Mouse (Mus musculus) lung, postnatal 4 days (tissue): ENCODE measurements around the gene BC017158.
"Not testable (repeated sequence)": the region's sequence is repeated elsewhere in the genome, so short reads cannot be mapped to it uniquely, and the experiment has no call there.

Source experiments
- DNase-seq, 2 experiments: peaks; one replicate each; pipeline ENCODE4 v3.0.0; 2021

The BC017158 gene

DNA sequence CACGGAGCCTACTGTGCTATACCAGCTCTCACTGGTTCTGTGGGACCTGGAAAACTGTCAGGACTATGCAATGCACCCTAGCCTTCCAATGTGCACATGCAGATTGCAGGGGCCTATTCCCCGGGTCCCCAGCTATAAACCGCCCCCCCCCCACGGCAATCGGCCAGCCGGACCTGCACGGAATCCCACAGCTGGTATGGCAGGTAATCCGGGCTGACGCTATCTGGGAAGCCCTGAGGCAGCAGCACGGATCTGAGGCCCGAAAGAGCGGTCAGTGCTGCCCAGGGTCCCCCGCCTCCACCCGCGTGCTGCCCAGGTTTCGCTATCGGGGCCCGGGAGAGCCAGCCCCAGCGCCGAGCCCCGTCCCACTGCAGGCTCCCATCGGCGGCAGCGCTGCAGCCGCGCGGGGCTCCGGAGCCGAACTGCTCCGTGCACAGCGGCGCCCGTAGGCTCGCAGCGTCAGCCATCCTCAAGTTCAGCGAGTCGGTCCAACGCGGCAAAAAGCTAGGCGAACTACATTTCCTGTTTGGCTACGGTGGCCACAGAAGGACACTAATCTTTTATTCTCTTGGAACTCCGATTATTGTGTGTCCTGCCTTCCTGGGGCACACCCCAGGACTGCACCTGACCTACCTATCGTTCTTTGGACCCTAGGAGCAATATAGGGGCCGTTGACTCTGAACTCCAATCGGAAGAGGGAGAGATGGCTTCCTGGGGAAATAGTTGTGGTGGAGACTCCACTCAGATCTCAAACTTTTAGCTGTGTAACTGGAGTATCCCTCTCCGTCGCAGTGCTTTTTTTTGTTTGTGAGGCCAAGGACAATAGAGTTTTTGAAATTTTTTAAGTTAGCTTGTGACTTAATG lies at the start of gene BC017158:
BC017158 (minus strand) TSS at position 554 of the 864 bp plus-strand sequence.
- DNase-seq, result peak; percentile 73 to 82

DNA sequence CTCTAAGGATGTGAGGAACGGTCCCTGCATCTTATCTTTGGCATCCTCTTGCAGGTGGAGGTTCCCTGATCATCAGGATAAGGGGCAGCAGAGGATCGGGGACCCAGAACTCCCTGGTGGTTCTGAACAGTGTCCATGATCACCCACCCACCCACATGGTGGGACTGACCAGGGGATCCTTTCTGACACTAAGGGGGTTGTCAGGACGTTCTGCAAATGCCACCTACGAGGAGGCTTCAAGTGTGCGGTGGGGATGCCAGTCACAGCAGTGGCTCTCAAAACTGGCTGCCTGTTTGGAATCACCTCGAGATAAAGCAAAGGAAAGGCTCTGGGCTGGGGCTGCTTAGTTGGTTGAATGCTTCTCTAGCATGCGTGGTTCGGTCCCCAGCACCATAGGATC lies 49.0 kb upstream of the BC017158 start:
- DNase-seq, result peak in 1 of 2 experiments; percentile 17

DNA sequence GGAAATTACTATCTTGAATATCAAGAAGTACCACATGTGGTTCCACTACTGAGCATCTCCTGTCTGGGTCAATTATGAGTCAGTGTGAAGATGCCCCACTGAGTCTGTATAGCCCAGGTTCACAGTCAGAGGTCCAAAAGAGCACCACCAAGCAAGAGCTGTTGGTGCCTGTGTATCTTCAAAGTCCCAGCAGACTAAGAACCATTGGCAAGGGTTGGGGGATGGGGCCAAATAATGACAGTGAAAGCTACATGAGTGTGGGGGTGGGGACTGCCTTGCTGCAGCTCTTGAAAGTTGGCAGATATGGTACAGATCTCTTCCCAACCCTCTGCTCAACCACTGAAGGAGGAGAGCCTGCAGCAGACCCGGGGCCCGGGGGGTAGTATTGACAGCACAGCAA lies 48.6 kb upstream of the BC017158 start:
- DNase-seq, result peak in 1 of 2 experiments; percentile 11

DNA sequence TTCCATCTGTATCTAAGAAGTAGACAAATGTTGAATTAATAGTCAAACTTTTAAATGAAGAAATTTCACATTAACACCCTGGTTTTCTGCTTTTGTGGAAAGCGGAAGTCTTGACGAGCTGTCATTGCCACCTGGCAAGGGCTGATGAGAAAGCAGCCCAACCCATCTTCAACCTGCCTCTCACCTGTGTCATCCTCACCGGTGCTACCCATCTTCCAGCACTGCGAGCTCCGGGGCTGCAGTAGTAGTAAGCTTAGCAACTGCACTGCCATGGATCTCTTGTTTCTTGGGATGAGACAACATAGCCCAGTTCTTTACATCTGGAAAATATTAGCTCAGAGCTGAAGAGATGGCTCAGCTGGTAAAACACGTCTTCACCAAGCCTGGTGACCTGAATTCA lies 47.7 kb upstream of the BC017158 start:
- peak in 1 of 2 experiments; percentile 14 for DNase-seq

DNA sequence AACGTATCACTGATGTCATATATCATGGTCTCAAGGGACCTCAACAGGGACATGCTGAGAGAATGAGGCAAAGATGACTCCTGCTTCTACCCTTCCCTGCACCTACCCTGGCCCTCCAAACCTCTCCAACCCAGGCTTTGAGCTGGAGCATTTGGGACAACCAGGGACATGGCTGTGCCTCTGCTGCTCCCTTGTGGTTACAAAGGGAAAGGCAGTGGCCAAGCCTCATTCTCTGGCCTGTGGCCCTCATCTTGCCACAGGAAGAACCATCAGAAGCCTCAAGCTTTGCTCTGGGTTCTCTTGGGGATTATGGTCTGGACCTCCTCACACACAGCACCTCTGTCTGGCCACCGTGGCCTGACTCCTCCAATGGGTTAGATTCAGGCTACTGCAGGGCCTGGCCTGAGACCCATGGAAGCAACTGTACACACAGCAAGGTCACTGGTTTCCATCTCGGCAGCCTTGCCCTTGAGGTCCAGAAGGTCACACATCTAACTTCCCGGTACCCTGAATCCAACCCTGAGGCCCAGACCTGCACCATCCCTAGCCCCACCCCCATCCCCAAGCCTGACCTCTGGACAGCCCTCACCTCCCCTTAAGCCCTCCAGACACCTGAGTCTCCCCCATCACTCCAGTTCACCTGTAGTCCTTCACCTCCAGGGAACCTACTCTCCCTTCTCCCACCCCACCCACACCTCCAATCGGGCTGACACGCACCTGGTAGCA lies 47.1 kb upstream of the BC017158 start:
- peak; percentile 81 to 88 for DNase-seq

DNA sequence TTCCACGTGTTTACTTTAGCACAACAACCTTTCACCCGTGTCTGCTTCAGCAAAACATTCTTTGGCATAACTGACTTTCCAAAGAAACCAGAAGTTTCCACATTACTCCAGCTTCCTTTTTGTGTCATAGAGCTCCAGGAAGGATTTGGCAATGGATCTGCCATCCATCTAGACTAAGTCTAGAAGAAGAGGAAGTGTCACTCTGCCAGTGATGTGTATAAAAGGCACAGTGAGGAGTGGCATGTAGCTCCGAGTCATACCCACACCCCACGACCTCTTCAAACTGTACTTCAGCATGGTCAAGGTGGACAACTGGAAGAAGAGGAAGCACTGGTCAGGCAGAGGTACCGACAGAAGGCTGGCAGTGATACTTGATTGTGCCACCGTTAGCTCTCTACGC lies 46.5 kb upstream of the BC017158 start:
- peak in 1 of 2 experiments; percentile 34 for DNase-seq

DNA sequence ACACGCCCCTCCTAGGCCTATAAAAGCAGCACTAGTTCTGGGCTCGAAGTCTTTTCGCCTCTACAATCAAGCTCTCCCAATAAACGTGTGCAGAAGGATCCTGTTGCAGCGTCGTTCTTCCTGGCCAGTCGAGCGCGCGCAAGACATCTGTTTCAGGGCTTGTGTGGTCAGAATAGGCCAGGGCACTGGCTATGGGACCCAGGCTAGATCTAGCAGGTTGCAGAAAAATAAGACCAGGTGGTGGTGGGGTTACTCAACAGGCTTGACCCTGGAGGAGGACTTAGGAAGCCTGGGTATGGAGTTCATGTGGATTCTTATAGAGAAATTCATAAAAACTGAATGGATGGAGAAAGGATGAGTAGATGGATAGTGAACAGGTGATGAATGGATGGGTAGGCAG lies 44.7 kb upstream of the BC017158 start:
- not testable (repeated sequence) for DNase-seq

DNA sequence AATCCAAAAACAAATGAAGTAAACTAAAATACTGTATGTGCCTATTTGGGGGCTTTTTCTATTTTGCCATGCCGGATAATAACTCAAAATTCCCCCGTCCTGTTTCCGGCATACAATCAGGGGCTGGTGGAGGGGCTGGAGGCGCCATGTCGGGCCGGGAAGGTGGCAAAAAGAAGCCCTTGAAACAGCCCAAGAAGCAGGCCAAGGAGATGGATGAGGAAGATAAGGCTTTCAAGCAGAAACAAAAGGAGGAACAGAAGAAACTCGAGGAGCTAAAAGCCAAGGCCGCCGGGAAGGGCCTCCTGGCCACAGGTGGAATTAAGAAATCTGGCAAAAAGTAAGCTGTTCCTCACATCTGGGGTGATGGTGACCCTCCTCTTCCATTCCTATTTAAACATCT lies 42.4 kb upstream of the BC017158 start:
- DNase-seq, result not testable (repeated sequence)

DNA sequence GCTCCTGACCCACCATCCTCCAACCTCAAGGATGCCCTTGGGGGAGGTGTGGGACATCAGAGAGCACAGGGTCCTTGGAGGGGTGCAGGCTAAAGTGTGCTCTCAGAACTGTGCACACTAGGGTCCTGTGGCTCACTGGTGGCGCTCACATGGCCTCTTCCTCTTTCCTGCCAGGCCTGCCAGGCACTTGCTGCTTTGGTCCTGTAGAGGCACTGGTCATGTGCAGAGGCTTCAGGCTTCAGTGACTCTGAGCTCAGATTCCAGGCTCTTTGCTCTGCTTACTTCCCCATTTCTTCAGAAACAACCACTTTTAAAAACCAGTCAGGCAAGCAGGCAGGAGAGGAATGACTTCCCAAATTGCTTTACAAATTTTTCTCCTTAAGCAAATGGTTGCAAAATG lies 34.9 kb upstream of the BC017158 start:
- peak; percentile 44 to 71 for DNase-seq

DNA sequence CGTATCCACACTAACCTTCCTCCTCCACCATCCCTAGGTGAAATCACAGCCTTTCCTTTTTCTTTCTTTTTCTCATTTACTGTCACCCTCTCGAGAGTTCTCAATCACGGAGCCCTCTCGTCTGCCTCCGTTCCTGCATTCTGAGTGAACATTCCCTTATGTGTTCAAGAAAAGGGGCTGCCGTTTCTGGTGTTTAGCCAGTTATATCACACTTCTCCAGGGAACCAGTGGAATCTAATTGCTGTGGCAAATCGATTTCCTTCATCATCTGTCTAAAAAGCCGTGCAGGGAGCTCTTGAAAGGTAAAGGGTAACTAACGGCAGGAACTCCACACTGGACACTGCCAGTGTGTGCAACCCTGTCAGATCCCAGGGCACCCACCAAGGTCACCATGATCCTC lies 33.0 kb upstream of the BC017158 start:
- DNase-seq, result no peak

DNA sequence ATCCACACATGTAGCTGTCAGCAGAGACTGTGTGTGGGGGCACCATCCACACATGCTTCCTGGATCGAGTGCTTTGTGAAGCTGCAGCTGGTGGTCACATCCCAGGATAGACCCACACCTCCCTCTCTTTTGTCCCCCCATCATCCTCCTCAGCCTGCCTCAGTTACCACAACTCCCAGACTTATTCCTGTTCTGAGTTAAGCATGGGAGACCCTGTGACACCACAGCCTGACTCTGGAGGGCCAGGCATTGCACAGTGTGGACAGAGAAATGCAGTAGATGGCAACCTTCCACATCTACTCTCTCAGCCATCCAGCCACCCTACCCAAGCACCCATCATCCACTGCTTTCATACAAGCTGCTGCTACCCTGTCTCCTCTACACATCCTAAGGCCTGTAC lies 27.0 kb upstream of the BC017158 start:
- DNase-seq, result no peak

DNA sequence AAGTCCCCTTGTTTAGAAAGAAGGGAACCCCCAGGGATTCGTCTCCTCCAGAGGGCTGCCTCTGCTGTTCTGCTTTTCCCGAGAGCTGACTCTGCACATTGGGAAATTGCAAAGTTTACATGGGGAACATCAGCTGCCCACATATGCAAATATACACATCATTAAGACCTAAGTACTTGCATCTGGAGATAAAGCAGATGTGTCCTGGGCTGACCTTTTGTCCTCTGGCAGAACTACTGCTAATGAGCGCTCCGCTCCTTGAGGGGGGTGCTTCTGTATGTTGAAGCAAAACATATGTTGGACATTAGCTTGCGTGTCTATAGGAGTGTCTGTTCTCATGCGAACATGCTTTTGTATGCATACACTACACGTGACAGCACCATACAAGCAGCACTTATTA lies 23.3 kb upstream of the BC017158 start:
- DNase-seq, result peak; percentile 60 to 78

DNA sequence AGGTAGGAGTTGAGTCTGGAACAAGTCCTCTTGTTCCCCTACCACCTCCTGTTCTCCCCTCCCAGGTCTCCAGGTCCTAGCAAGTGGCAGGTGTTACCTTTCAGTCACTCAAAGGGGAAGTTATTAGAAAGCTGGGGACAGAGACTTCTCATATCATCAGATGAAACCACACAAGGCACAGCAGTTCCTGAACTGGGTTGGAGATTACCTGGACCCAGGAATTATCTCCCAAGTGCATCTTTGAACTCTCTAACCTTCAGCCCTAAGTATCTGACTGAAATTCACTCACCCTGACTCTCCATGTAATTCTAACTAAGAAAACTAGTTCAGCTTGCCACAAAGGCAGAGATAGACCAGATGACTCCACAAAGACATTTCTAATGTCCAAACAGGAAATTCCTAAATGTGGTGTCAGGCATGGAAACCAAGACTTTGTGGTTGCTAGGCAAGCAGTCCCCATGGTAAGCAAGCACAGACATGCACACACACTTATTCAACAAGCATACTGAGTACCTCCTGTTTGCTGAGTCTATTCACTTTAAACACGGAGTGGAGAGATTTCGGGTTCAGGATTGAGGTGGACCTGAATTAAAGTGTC lies 22.3 kb upstream of the BC017158 start:
- DNase-seq, result peak in 1 of 2 experiments; percentile 39

DNA sequence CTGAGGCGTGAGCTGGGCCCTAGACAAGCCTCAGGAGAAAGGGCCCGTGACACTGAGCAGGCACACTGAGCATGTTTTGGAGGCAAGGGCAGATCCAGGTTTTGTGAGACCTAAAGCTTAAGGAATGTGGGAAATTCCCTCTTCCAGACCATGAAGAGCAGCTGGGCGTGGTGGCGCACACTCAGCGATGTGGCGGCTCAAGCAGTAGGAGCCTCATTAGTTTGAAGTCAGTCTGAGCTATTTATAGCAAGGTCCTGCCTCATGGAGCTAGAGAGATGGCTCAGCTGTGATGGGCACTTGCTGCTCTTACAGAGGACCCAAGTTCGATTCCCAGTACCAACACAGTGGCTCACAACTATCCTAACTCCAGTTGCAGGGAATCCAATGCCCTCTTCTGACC lies 21.2 kb upstream of the BC017158 start:
- peak; percentile 21 to 69 for DNase-seq

DNA sequence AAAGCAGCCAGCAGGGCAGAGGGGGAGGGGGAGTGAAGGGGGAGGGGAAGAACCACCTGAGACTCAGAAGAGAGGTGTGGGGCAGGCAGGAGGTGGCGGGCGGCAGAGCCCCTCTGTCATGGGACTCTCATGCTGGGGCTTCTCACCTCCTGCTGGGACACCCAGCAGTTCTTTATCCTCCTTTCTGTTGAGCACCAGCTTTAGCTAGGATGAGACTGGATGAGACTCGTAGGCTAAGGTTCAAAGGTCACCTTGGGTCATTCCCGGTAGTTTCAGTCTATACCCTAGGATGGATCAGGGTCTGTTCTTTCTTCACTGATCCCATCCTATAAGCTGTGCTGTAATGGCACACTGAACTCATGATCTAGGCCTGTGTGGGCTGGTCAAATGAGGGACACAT lies 19.0 kb upstream of the BC017158 start:
- peak in 1 of 2 experiments; percentile 8 for DNase-seq

DNA sequence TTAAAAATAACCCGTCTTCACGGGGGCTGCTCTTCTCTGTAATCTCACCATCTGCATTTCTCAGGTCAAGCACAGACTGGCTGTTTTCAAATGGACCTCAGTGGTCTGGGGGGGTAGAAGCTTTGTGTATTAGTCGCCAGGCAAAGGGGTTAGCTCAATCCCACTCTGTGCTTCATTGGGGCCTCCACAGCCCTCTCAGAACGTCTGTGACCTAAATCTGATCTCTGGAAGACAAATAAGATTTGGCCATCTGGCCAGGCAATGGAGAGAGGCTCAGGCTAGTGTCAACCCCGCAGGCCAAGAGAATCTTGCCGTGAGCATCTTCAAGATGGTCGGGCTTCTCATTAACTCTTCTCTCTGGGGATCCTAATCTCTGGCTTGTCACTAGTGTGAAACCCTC lies 16.5 kb upstream of the BC017158 start:
- DNase-seq, result no peak

DNA sequence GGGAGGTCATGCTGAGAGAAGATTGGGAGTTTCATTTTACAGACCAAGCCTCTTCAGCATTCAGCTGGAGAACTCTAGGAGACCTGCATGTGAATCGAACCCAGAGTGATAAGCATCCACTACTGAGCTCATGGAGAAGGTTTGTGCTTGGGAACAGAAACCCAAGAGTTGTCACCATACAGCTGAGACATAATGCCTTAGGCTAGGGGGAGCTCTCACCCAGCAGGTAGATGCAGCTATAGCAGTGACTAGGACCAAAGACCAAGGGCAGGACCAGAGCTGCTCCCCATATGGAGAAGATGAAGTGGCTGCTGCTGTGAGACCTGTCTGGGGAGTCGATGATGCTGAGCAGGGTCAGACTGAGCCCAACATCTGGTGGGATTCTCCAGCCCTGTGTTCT lies 15.6 kb upstream of the BC017158 start:
- DNase-seq, result no peak

DNA sequence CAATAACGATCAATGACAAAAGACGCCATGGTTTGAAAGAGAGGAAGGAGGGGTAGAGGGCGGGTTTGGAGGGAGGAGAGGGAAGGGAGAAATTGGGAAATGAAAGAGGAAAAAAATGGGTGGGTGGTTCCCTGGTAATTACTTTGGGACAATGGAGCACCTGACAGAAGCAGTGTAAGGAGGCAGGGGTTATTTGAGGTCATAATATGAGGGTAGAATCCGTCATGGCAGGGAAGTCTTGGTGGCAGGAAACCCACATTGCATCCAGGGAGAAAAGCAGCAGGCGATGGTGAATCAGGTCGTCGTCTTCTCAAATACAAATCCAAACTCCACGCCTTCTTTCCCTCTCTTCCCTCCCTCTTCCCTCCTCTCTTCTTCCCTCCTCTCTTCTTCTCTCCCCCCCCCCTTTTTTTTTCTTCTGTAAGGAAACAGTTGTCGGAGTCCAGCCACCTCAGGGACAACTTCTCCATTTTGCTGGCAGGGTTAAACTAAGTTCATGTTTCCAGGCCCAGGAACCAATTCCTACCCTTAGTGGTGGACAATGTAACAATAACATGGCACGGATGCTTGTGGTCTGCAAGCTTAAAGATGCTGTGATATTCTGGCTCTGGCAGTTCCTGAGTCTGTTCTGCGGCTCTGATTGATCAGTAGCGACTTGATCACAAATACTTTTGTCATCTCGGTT lies 14.5 kb upstream of the BC017158 start:
- no peak for DNase-seq

DNA sequence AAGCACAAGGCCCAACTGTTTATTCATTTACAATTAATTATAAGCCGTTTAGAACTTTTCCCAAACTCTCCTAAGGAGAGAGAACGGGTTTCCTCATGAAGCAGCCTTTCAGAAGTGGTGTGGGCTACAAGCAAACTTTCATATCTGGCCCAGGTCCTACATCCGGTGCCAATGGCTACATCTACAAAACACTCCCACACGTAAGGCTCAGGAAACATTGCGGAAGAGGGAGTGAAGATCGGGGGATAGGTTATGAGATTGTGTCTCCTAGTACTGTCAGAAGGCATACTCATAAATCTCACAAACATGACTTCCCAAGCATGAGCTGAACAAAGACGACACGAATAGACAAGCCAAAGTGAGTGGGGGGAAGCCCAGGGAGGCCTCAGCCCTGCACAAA lies 13.8 kb upstream of the BC017158 start:
- no peak for DNase-seq

DNA sequence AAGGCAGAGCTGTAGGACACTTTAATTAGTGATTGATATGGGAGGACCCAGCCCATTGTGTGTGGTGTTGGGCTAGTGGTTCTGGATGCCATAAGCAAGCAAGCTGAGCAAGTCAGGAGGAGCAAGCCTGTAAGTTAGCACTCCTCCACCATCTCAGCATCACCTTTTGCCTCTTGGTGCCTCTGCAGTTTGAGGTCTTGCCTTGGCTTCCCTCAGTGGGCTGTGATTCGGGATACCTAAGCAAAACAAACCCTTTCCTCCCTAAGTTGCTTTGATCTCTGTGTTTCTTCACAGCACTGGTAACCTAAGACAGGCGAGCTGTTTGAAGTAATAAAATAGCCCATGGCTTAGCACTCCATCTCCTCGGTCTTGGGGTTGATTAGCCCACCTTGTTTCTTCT lies 13.3 kb upstream of the BC017158 start:
- peak in 1 of 2 experiments; percentile 8 for DNase-seq

DNA sequence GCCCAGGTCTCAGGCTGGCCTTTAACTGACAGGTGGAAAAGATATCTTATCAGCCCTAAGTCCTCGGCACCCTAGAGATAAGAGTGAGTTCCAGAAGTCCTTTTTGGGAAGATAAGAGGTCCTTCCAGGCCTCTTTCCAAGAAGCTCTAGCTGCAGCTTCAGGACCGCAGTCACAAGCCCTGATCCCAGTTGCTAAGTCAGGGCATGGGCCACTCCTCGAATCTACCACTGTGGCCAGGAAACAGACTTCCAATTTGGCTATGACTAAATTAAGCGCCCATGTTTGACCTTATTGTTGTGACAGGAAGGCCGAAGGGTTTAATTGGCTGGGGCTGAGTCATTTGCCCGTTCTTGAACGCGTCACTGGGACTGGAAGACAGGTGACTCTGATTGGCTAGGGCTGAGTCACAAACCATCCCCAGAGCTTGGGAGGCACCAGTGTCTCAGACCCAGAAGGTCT lies 12.3 kb upstream of the BC017158 start:
- DNase-seq, result peak in 1 of 2 experiments; percentile 23

DNA sequence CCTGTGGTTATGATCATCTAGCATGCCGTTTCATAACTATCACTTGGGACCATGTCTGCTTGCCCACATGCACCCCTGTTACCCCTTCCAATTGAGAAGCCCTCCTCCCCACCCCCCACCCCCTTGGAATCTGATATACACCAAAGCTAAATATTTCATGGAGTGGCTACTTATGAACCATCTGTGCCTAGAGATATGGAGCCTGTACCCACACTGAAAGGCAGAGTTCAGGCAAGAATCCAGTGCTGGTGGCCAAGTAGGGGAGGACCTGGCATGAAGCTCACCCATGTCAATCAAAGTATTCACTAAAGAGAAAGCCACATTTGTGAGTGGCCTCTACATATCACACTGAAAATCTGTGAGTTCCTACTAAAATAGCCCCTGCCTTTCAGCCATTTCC lies 11.8 kb upstream of the BC017158 start:
- DNase-seq, result peak in 1 of 2 experiments; percentile 23

DNA sequence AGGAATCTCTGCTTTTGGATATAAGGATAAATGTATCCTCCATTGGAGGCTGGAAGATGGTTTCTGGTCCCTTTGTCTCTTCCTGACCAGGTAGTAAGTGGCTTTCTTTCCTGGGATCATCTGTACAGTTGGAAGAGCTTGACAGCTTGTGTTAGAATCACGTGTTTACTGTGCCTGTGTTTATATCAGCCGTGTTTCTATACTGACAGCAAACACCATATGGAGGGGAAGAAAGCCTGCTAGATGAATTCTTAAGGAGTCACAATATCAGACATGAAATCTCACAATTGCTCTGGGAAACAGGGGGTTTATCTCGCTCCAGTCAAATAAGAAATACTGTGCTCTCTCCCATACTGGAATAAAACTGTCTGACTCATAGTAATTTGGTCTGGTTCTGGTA lies 11.2 kb upstream of the BC017158 start:
- DNase-seq, result no peak
